Mouse (Mus musculus): ENCODE data around the gene Etfa. TPM values are rescaled to one million over a fixed set of nuclear protein-coding genes. Genes with fewer than 3 reads are reported as not detected.
A peak's percentile ranks its signal among the peaks of the same experiment; 100 is the strongest.

The Etfa gene
- total RNA-seq, 2 experiments from 2014 or later = 84.7 to 109 TPM

DNA sequence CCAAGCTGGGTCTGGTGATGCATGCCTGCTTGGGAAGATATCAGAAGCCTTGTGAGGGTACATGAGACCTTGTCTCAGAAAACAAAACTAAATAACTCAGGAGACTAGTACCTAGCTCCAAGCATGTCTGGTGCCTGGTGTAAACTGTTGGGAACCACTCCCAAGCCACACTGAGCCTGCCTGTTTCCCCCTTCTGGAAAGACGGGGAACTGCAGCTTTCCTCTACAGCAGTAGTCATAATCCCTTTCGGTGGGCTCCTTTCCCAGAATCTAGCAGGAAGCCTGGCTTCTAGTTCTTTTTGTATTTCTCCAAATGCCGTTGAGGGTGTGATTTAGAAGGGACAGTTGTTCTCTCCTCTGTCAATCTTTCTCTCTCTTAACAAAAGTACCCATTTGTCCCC is 23.9 kb upstream of the Etfa start:
- ATAC-seq (replicated peaks; ENCODE audit: poor library complexity, severe bottlenecking) = peak; percentile 49; the same call in 1 of the 2 replicates

DNA sequence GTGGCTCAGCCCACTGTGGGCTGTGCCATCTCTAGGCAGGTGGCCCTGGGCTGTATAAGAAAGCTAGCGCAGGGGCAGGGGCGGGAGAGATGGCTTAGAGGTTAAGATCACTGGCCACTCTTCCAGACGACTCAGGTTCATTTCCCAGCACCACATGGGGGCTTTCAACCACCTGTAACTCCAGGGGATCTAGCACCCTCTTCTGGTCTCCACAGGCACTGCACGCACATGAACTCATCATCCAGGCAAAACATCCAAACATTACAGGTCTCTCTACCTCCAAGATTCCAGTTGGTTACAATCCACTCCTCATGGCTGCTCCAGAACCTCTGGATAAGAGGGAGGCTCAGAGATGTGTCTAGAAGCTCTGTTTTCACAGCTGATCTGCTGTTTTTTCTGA is 13.7 kb upstream of the Etfa start:
- peak; percentile 53 for ATAC-seq (replicated peaks; ENCODE audit: poor library complexity, severe bottlenecking)

GRCm38 (mm10) chr9:55511521-55511993 is 486 bp downstream of the Etfa start:
- peak; percentile 72 for ATAC-seq (replicated peaks; ENCODE audit: poor library complexity, severe bottlenecking)

DNA sequence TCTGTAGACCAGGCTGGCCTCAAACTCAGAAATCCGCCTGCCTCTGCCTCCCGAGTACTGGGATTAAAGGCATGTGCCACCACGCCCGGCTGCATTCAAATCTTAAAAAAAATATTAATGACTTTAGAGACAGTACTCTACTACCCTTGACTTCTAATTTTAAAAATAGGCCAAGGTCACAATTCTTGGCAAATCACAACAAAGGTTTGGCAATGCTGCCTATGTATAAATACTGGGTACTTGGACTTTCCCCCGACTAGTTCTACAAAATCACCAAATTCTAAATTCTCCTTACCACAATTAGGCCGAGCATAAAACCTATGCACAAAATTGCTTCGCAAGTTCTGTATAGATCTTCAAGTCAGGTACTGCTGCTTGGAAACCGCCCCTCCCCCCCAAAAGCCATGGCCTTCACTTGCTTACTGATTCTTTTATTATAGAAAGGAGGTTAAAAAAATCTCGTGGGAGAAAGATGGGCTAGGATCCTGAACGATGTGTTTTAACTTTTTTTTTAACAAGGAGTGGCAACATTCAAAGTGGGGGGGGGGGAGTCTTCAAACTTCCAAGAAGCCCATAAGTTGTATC is 1.3 kb downstream of the Etfa start:
- ATAC-seq (replicated peaks; ENCODE audit: poor library complexity, severe bottlenecking) = no peak

DNA sequence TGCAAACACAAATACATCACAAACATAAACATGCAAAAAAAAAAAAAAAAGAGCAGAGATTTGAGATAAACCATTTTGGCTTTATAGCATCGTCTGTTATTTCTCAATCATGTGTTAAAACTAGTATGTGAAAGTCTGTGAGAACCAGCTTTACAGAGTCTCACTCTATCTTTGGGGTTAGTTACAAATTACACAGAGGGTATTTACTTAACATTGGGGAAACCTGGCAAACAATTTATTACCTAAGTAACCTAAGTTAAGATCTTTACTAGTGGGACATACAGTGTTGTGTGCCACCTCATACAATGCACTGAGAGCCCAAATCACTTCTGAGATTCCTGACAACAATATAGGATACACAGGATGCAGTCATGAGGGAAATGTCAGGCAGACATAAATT is 2.3 kb downstream of the Etfa start:
- no peak for ATAC-seq (replicated peaks; ENCODE audit: poor library complexity, severe bottlenecking)

DNA sequence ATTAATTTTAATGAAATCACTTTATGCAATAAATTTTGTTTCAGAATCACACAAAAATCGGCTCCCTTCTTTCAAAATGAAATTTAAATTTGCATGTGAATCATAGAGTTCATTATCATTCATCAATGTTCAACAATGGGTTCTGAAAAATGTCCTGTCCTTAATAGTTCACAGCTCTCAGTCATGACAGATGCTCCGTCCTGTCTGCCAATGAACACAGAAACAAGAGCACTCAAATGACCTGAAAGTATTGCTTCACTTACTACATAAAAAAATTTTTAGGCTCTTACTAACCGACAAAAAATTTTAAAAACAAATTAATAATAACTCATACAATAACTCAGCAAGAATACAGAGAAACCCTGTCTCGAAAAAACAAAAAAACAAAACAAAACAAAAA is 3.3 kb downstream of the Etfa start:
- ATAC-seq (replicated peaks; ENCODE audit: poor library complexity, severe bottlenecking) = no peak

- no peak for ATAC-seq (replicated peaks; ENCODE audit: poor library complexity, severe bottlenecking)
These were observed 4.1 kb downstream of the Etfa start for GRCm38 (mm10) chr9:55507922-55508321.

GRCm38 (mm10) chr9:55482116-55482515 is 29.9 kb downstream of the Etfa start:
- no peak for ATAC-seq (replicated peaks; ENCODE audit: poor library complexity, severe bottlenecking)

GRCm38 (mm10) chr9:55478699-55479098 is 33.3 kb downstream of the Etfa start:
- no peak for ATAC-seq (replicated peaks; ENCODE audit: poor library complexity, severe bottlenecking)

- no peak for ATAC-seq (replicated peaks; ENCODE audit: poor library complexity, severe bottlenecking)
These were observed 36.0 kb downstream of the Etfa start for GRCm38 (mm10) chr9:55476084-55476483.

- ATAC-seq (replicated peaks; ENCODE audit: poor library complexity, severe bottlenecking) = no peak
These were observed 43.6 kb downstream of the Etfa start for GRCm38 (mm10) chr9:55468397-55468796.

DNA sequence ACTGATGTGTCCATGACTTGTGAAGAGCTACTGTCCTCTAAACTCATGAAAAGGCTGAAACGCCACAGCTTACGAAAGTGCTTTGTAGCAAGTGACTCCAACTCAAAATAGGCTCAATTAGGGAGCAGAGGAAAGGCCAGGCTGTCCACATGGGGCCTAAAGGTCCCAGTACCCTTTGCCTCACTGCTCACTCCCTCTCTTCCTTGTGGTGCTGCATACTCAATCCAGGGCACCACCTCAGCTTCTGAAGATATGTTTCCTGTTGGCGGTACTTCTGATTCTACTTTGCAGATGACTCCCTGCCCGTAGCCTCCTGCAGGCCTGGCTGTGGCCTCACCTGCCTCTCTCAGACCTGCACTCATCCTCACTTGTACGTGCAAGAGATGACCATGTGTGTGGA is 58.7 kb downstream of the Etfa start:
- no peak for ATAC-seq (replicated peaks; ENCODE audit: poor library complexity, severe bottlenecking)

DNA sequence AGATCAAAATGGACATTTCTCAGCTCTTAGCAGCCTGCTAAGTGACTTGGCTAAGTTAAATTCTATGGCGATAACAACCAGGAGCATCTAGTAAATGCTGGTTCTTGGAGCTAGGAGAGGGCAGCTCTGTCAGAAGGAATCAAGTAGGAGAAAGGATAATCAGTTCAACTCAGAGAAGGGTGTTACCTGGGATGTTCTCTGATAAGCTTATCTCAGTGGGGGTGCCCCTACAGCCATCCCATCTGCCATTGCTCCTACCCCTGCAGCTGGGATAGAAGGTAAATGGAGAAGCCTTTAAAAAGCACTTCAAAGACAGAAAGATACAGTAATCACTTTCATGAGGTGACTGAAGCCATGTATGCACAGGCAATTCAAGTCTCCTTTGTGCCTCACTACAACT is 59.1 kb downstream of the Etfa start:
- ATAC-seq (replicated peaks; ENCODE audit: poor library complexity, severe bottlenecking) = no peak

- ATAC-seq (replicated peaks; ENCODE audit: poor library complexity, severe bottlenecking) = no peak
These were observed 60.6 kb downstream of the Etfa start for GRCm38 (mm10) chr9:55451426-55451825.

- no peak for ATAC-seq (replicated peaks; ENCODE audit: poor library complexity, severe bottlenecking)
These were observed 62.0 kb downstream of the Etfa start for GRCm38 (mm10) chr9:55450035-55450434.

- ATAC-seq (replicated peaks; ENCODE audit: poor library complexity, severe bottlenecking) = no peak
These were observed 62.9 kb downstream of the Etfa start for GRCm38 (mm10) chr9:55449108-55449507.

GRCm38 (mm10) chr9:55447509-55447908 is 64.5 kb downstream of the Etfa start:
- no peak for ATAC-seq (replicated peaks; ENCODE audit: poor library complexity, severe bottlenecking)

GRCm38 (mm10) chr9:55439206-55439780 is 72.8 kb downstream of the Etfa start:
- ATAC-seq (replicated peaks; ENCODE audit: poor library complexity, severe bottlenecking) = peak; percentile 37; the same call in 1 of the 2 replicates

GRCm38 (mm10) chr9:55438433-55438832 is 73.6 kb downstream of the Etfa start:
- no peak for ATAC-seq (replicated peaks; ENCODE audit: poor library complexity, severe bottlenecking)

- no peak for ATAC-seq (replicated peaks; ENCODE audit: poor library complexity, severe bottlenecking)
These were observed 78.2 kb downstream of the Etfa start for GRCm38 (mm10) chr9:55433875-55434274.

GRCm38 (mm10) chr9:55432306-55433289 is 79.4 kb downstream of the Etfa start:
- ATAC-seq (replicated peaks; ENCODE audit: poor library complexity, severe bottlenecking) = no peak

Data from granulocyte monocyte progenitor cell, adult 5-6 weeks (primary cell).